Mouse (Mus musculus) bone marrow macrophage, adult 2 months (primary cell): Measurements from ENCODE around the gene Ptpn3. TPM values are rescaled to one million over a fixed set of nuclear protein-coding genes. Genes with fewer than 3 reads are reported as not detected.

ENCODE experiments used
- H3K27ac ChIP-seq: 2 replicates; pipeline ENCODE4 v1.5.1; 2012; ENCODE audit warnings: low read depth, low read length; ENCODE audit not compliant: insufficient read depth
- H3K4me1 ChIP-seq: 2 replicates; pipeline ENCODE4 v1.6.1; 2012; ENCODE audit warnings: low read length; ENCODE audit not compliant: control insufficient read depth, insufficient read depth
- H3K4me3 ChIP-seq: 2 replicates; pipeline ENCODE4 v1.5.1; 2012; ENCODE audit warnings: mild to moderate bottlenecking, low read length, moderate library complexity; ENCODE audit not compliant: insufficient read depth
- CTCF ChIP-seq: IDR thresholded peaks from 2 replicates; pipeline ENCODE4 v1.5.1; 2012; ENCODE audit warnings: low read depth, mild to moderate bottlenecking, low read length, moderate library complexity
- POLR2A ChIP-seq: IDR thresholded peaks from 2 replicates; pipeline ENCODE4 v1.6.1; 2012; ENCODE audit warnings: mild to moderate bottlenecking, low read depth, low read length, borderline replicate concordance
- polyA plus RNA-seq: library from polyadenylated mRNA; stranded (reverse); fragments of >200 nt; gene quantifications from 2 replicates; pipeline ENCODE4 v1.2.4, GENCODE M21; 2012; ENCODE audit not compliant: missing spikeins, insufficient read depth, insufficient read length

Gene Ptpn3
- polyA plus RNA-seq, 1 experiment = 0.27 TPM

- TF ChIP-seq CTCF (no peak), POLR2A (no peak)
- no peak overlapping the region for H3K27ac ChIP-seq
- H3K4me3 ChIP-seq = no peak overlapping the region
- H3K4me1 ChIP-seq = no peaks in the 10 kb centered on the region
These were observed 38.5 kb downstream of the Ptpn3 start for GRCm38 (mm10) chr4:57263061-57263685.

GRCm38 (mm10) chr4:57262451-57262850 lies 39.2 kb downstream of the Ptpn3 start:
- Histone ChIP-seq H3K4me3 (no peak overlapping the region), H3K4me1 (no peaks in the 10 kb centered on the region), H3K27ac (no peak overlapping the region)
- no peak for TF ChIP-seq POLR2A
- no peak for TF ChIP-seq CTCF

GRCm38 (mm10) chr4:57261813-57262212 lies 39.8 kb downstream of the Ptpn3 start:
- H3K4me1 ChIP-seq = no peaks in the 10 kb centered on the region
- H3K27ac ChIP-seq = no peak overlapping the region
- no peak for TF ChIP-seq POLR2A
- no peak for TF ChIP-seq CTCF
- H3K4me3 ChIP-seq = no peak overlapping the region

- H3K4me1 ChIP-seq = no peaks in the 10 kb centered on the region
These were observed 43.2 kb downstream of the Ptpn3 start for GRCm38 (mm10) chr4:57258159-57259035.

GRCm38 (mm10) chr4:57257409-57257808 lies 44.2 kb downstream of the Ptpn3 start:
- no peak for TF ChIP-seq POLR2A
- no peak for TF ChIP-seq CTCF
- Histone ChIP-seq H3K27ac (no peak overlapping the region), H3K4me3 (no peak overlapping the region), H3K4me1 (no peaks in the 10 kb centered on the region)

More at GRCm38 (mm10) chr4:57258159-57259035, 43.2 kb downstream of the Ptpn3 start:
- H3K27ac ChIP-seq = no peak overlapping the region
- TF ChIP-seq POLR2A (no peak), CTCF (no peak)
- H3K4me3 ChIP-seq = no peak overlapping the region

GRCm38 (mm10) chr4:57256761-57257160 lies 44.9 kb downstream of the Ptpn3 start:
- H3K27ac ChIP-seq = no peak overlapping the region
- no peaks in the 10 kb centered on the region for H3K4me1 ChIP-seq
- TF ChIP-seq CTCF = no peak
- no peak for TF ChIP-seq POLR2A
- no peak overlapping the region for H3K4me3 ChIP-seq

GRCm38 (mm10) chr4:57254412-57254811 lies 47.2 kb downstream of the Ptpn3 start:
- TF ChIP-seq POLR2A (no peak), CTCF (no peak)
- H3K4me1 ChIP-seq = no peaks in the 10 kb centered on the region
- no peak overlapping the region for H3K4me3 ChIP-seq
- no peak overlapping the region for H3K27ac ChIP-seq

GRCm38 (mm10) chr4:57250636-57251035 lies 51.0 kb downstream of the Ptpn3 start:
- Histone ChIP-seq H3K4me1 (no peaks in the 10 kb centered on the region), H3K27ac (no peak overlapping the region), H3K4me3 (no peak overlapping the region)
- no peak for TF ChIP-seq POLR2A
- no peak for TF ChIP-seq CTCF

GRCm38 (mm10) chr4:57249108-57249507 lies 52.5 kb downstream of the Ptpn3 start:
- Histone ChIP-seq H3K27ac (no peak overlapping the region), H3K4me3 (no peak overlapping the region), H3K4me1 (no peaks in the 10 kb centered on the region)
- TF ChIP-seq POLR2A = no peak
- no peak for TF ChIP-seq CTCF

- TF ChIP-seq POLR2A = no peak
- no peak for TF ChIP-seq CTCF
- no peak overlapping the region for H3K4me3 ChIP-seq
- no peaks in the 10 kb centered on the region for H3K4me1 ChIP-seq
- H3K27ac ChIP-seq = no peak overlapping the region
These were observed 56.8 kb downstream of the Ptpn3 start for GRCm38 (mm10) chr4:57244874-57245273.
